Mouse (Mus musculus): ENCODE measurements at regions not wholly inside any gene's neighbourhood (a gene's known extent, or its start where the extent isn't known, plus 50 kb on each side); places are given as distances from the start of the nearest gene placed in this dataset.
"Not testable (repeated sequence)": the region's sequence is repeated elsewhere in the genome, so short reads cannot be mapped to it uniquely, and the experiment has no call there.

DNA sequence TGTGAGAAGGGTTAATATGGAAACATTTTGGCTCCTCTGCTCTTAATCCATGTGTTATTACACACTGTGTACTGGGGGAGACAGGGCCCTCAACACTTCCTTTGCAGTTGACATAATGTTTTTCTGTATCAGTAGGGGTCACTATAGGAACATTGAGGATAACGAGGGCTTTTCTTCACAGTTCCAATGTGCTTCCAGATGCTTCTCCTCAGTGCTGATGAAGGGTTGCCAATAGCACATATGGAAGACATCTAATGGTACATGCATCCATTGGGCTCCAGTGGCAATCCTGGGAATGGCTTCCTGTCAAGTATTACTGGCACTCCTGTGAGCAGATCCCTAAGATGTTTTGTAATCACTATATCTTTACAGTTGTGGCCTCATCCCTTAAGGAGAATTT, 62.1 kb downstream of the Naa11 start:
- no peak for DNase-seq (ENCODE audit: low read depth, low spot score)

- no peak for DNase-seq (ENCODE audit: low read depth, low spot score)
These were observed 66.3 kb downstream of the Naa11 start for GRCm38 (mm10) chr5:97325831-97326230.

GRCm38 (mm10) chr5:97323873-97324272, 68.3 kb downstream of the Naa11 start:
- no peak for DNase-seq (ENCODE audit: low read depth, low spot score)

GRCm38 (mm10) chr5:97319816-97320487, 72.2 kb downstream of the Naa11 start:
- no peak for DNase-seq (ENCODE audit: low read depth, low spot score)

DNA sequence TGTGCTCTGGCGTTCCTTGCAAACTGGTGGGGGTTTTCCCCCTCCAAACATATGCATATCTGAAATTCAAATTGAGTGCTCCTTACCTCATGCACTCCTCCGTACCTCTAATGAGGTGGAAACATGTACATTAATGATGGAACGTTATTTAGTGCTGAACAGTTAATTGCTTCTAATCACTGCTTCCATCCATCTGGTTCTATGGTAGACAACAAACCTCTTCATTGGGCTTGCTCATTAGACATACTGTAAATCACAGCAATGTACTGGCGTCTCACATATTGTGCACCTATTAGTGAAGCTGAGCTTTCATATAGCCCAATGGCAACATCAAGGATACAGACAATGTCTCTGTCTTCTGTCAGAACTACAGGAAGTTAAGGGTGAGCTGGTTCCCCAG, 85.3 kb downstream of the Naa11 start:
- DNase-seq (ENCODE audit: low read depth, low spot score) = no peak

DNA sequence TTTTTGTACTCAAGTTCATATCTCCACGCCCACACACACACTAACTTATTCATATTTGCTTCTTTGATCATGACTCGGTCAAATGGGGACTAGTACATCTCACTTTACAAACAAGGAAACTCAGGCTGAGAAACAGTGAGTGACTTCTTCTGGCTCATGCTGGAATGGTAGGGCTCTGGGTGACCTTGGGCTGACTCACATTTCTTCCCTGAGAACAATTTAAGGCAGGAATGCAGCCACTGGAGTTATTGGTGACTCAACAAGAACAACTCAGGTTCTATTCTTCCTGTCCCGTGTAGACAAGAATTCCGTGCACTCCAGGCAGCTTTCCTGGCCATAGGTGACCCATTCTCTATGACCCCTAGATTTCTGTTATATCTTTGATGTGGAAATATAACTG, 87.3 kb downstream of the Naa11 start:
- DNase-seq (ENCODE audit: low read depth, low spot score) = no peak

- DNase-seq (ENCODE audit: low read depth, low spot score) = no peak
These were observed 90.6 kb downstream of the Naa11 start for GRCm38 (mm10) chr5:97301621-97302020.

DNA sequence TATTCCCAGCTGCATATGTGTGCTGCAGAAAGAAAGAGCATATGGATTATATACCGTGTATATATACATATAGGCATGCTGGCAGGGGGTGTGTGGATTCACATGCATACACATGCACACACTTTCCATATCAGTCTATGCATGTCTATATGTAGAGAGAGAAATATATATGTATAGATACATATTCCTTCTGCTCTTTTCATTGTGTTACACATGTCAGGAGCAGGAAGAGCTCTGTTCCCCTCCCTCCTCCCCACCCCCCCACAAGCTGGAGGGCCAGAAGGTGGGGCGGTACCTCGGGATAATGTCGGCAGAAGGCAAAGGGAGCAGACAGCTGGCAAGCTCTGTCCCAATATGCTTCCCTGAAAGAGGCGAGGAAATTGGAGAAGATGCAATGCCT, 91.3 kb downstream of the Naa11 start:
- DNase-seq (ENCODE audit: low read depth, low spot score) = no peak

DNA sequence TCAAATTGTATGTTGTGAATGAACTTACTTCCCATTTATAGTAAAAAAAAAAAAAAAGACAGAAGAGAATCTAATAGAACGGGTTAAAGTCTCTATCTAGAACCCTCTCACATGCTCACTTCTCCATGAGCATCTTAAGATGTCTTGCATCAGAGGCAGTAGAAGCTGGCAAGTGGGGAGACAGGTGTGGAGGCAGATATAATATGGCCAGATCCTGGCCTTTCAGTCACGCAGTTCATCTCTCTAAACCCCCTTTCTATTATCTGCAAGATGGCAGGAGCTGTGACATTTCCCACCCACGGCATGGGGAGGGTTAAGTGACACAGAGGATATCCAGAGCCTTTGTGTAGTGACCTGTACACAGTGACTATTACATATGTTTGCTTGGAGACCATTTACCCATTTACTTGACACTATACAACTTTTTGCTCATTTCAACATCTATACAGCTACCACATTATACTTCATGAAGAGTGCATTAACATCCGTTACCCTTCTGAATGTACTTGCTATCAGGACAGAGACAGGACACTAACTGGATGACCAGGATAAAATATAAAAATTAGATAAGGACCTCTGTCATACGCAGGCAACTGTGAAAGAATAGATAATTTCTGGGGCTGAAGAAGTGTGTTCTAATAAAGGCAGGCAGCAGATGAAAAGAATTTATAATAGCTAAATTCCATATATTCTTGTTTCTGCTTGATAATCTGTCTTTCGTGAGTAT, 91.9 kb downstream of the Naa11 start:
- DNase-seq (ENCODE audit: low read depth, low spot score) = no peak

DNA sequence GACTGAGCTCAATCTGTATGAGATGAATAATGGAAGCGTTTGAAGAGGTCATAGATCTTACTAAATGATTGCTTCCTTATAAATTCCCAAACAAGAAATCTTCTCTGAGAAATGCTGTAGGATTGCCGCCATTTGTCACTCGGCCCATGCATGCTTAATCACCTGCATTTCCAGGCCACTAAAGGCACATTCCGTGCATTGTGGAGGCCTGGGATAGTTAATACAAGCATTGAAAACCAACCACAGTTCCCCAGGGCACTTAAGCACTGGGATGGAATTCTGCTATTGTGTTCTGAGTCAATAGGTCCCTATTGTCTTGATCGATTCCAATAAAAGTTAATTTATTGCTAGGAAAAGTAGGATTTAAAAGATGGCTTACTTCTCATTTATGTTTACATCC, 92.5 kb downstream of the Naa11 start:
- no peak for DNase-seq (ENCODE audit: low read depth, low spot score)

DNA sequence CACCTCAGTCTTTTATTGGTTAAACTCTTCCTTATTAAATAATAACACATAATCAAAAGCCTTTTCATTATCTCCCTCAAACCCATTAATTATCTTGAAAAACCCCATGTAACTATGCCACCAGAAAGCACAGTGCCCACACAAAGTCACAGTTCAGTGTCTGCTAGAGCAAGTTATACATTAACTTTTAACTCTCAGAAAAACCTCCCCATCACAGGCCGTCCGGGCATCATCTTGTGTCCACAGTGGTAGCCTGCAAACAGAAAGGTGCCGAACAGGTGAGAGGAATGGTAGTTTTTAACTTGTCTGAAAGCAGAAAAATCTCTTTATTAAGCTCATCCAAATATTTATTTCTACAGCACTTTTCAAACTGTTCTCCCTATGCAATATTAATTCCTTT, 96.0 kb downstream of the Naa11 start:
- DNase-seq (ENCODE audit: low read depth, low spot score) = no peak

GRCm38 (mm10) chr5:97290166-97290681, 102.0 kb downstream of the Naa11 start:
- DNase-seq (ENCODE audit: low read depth, low spot score) = no peak

DNA sequence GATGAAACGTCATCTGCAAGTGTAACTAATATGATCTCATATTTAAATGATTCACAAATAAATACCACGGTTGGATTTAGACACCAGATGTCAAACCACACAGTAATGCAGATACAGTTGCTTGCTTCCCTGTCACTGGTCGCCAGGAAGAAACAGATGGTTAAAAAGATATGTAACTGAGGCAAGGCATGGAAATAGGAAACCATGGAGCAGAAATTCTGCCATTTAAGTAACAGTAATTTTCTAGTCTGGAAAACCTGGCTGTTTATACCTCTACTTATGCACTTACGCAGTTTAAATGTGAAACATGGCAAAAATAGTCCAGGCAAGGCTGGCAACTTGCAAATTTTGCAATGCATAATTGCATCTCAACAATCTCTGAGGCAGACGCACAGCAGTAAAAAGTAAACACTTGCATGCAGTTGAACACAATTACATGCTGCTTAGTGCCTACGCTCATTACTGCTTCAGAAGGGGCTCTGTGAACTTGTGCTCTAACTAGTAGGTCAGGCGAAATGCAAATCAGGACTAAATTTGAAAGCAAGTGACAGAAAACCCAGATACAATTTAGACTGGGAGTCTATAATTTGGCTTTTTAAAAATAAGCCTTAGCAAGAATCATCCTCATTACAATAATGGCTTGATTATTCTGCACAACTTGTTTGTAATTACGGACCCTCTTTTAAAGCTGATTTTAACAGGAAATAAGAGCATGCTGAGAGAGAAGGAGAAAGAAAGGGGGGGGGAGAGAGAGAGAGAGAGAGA, 102.6 kb downstream of the Naa11 start:
- no peak for DNase-seq (ENCODE audit: low read depth, low spot score)

DNA sequence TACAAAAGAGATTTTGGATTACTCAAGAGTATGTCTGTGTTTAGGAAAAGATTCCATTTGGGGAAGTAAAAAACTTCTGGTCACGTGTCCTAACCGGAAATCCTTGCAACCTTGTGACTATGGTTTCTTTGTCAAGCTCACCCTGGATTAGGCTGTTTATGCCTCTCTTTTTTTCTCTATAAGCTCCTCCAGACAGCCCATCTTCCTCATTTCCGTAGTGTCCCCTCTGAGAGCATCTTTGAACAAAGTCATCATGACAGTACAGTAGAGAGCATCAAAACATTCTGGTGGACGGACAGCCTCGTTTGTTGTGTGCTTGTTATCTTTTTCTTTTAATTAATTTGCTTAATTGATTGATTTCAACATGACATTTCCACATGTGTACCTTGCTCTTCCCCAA, 112.7 kb downstream of the Naa11 start:
- DNase-seq (ENCODE audit: low read depth, low spot score) = no peak

- no peak for DNase-seq (ENCODE audit: low read depth, low spot score)
These were observed 114.2 kb downstream of the Naa11 start for GRCm38 (mm10) chr5:97277795-97278572.

GRCm38 (mm10) chr5:97276724-97277123, 115.5 kb downstream of the Naa11 start:
- no peak for DNase-seq (ENCODE audit: low read depth, low spot score)

DNA sequence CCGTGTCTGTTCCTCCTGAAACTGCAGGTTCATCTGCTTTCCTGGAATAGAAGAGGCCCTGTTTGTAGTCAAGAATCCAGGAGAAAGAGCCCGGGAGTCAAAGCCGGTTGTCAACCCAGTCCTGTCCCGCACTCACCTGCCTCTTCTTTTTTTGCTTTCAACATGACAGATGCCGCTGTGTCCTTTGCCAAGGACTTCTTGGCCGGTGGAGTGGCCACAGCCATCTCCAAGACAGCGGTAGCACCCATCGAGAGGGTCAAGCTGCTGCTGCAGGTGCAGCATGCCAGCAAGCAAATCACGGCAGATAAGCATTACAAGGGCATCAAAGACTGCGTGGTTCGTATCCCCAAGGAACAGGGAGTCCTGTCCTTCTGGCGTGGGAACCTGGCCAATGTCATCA, 127.5 kb downstream of the Naa11 start:
- not testable (repeated sequence) for DNase-seq (ENCODE audit: low read depth, low spot score)

- DNase-seq (ENCODE audit: low read depth, low spot score) = no peak
These were observed 135.1 kb downstream of the Naa11 start for GRCm38 (mm10) chr5:97257106-97257505.

GRCm38 (mm10) chr5:97256445-97257060, 135.6 kb downstream of the Naa11 start:
- no peak for DNase-seq (ENCODE audit: low read depth, low spot score)

DNA sequence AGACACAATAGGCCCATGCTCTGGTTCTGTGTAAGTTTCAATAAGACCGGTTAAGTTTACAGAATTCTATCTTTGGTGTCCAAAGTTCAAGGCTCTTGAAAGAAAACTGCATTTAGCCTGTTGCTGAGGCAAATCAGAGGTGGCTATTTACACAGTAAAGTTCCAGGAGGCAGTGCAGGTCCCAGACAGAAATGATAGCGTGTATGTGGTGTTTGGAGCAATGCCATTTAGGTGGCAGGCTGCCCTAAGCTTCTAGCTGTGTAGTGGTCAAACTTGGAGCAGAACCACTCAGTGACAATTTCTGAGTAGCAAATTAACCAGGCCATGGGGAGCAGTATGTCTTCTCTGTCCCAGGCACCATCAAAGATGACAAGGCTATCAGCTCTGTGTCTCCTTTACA, 125.5 kb upstream of the Paqr3 start:
- no peak for DNase-seq (ENCODE audit: low read depth, low spot score)

GRCm38 (mm10) chr5:97226425-97226824, 115.0 kb upstream of the Paqr3 start:
- no peak for DNase-seq (ENCODE audit: low read depth, low spot score)
